Mouse (Mus musculus): ENCODE measurements around the gene Slc12a5. TPM values are rescaled to one million over a fixed set of nuclear protein-coding genes. Genes with fewer than 3 reads are reported as not detected.

Gene Slc12a5
- total RNA-seq, 2 experiments from 2014 or later: 538 to 565 TPM

GRCm38 (mm10) chr2:164942692-164943290 lies 17.8 kb upstream of the Slc12a5 start:
- no peak for DNase-seq (ENCODE audit: low spot score in 2 of 2)

GRCm38 (mm10) chr2:164947506-164947905 lies 13.1 kb upstream of the Slc12a5 start:
- DNase-seq (ENCODE audit: low spot score in 2 of 2): no peak

GRCm38 (mm10) chr2:164947930-164948329 lies 12.7 kb upstream of the Slc12a5 start:
- no peak for DNase-seq (ENCODE audit: low spot score in 2 of 2)

GRCm38 (mm10) chr2:164948962-164949361 lies 11.6 kb upstream of the Slc12a5 start:
- DNase-seq (ENCODE audit: low spot score in 2 of 2): no peak

DNA sequence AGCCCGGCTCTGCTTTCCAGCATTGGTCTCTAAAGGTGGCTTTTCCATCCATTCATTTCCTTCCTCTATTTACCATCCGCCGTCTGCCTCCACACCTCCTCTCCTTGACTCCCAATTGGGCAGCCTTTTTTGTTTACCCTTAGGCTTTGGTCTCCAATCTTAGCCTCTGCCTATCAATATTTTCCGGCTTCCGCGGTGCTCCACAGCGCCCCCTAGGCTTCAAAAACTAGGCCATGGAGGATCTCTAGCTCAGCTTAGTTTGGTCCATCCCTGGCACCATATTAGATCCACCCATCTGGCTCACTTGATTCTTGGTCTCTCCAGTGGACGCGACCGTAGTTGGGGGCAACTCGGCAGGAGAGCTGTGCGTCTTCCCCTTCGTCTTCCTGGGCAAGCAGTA lies 10.1 kb upstream of the Slc12a5 start:
- DNase-seq (ENCODE audit: low spot score in 2 of 2): no peak

DNA sequence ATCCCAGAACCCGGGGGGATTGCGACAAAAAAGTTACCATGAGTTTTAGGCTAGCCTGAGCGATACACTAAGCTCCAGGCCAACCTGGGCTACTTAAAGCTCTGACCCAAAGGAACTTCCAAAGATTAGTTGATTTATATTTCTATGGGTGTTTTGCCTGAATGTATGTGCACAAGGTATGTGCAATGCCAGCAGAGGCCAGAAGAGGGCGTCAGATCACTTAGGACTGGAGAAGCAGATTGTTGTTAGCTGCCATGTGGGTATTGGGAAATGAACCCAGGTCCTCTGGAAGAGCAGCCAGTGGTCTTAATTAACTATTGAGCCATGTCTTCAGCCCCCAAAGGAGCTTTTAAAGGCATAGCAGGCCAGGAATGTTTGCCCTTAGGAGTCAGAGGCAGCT lies 8.9 kb upstream of the Slc12a5 start:
- no peak for DNase-seq (ENCODE audit: low spot score in 2 of 2)

GRCm38 (mm10) chr2:164952448-164952847 lies 8.2 kb upstream of the Slc12a5 start:
- DNase-seq (ENCODE audit: low spot score in 2 of 2): no peak

DNA sequence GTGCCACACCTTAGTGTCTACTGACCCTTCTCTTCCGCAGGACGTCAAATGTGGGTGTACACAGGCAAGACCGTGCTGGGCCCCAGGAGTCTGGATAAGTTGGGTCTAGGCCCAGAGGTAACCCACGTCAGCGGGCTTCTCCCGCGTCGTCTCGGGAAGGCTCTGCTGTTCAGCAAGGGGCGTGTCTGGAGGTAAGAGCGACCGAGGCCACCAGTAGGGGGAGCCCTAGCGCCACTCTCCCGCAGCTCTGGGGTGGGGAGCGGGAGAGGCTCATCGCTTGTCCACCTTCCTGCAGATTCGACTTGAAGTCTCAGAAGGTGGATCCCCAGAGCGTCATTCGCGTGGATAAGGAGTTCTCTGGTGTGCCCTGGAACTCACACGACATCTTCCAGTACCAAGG lies 7.4 kb upstream of the Slc12a5 start:
- DNase-seq (ENCODE audit: low spot score in 2 of 2): peak; percentile 88 to 90

- no peak for DNase-seq (ENCODE audit: low spot score in 2 of 2)
Observed at GRCm38 (mm10) chr2:164955725-164956124, 4.9 kb upstream of the Slc12a5 start.

DNA sequence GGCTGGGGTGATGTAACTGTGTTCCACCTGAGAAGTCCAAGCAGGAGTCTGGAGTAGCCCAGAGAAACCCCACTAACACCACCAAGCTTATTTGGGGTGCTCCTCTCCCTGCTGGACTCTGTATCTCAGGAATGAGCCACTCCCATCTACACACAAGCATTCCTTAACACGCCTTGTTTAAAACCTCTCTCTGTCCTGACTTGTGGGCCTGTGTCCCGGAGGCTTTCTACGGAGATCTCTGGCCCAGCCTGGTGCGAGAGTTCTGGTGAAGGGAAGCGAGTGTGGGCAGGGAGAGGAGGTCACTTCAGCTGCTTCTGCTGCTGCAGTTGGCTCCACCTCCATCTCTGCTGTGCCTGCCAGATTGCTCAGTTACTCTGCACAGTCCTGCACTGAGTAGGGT lies 4.4 kb upstream of the Slc12a5 start:
- DNase-seq (ENCODE audit: low spot score in 2 of 2): no peak

DNA sequence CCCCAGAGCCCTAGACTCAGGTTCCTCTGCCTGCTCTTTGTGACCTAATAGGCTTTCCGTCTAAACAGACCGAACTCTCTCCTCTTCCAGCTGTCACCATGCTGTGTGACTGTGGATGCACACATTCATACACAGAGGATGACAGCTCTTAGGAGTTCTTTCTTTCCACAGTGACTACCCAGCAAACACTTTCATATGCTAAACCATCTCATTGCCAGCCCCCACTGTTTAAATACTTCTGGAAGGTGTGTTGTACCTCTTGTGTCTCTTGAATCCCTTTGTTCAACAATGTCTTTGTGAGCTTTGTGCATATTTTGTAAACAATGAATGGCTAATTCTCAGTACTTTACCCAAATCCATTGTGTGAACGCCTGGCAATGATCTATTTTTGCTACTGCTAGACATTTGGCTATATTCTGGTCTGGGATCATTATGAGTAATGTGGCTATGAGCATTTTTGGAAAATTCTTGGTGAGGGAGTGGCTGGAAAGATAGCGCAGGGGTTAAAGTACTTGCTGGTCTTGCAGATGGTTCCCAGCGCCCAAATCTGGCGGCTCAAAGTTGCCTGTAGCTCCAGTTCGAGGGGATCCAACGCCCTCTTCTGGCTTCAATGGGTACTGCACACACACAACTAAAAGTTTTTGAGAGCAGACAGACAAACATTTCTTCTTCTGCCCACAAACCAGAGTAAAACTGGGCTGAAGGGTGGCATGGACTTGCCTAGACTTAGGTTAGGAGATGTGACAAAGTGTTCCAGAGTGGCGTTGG lies 2.9 kb upstream of the Slc12a5 start:
- no peak for DNase-seq (ENCODE audit: low spot score in 2 of 2)

DNA sequence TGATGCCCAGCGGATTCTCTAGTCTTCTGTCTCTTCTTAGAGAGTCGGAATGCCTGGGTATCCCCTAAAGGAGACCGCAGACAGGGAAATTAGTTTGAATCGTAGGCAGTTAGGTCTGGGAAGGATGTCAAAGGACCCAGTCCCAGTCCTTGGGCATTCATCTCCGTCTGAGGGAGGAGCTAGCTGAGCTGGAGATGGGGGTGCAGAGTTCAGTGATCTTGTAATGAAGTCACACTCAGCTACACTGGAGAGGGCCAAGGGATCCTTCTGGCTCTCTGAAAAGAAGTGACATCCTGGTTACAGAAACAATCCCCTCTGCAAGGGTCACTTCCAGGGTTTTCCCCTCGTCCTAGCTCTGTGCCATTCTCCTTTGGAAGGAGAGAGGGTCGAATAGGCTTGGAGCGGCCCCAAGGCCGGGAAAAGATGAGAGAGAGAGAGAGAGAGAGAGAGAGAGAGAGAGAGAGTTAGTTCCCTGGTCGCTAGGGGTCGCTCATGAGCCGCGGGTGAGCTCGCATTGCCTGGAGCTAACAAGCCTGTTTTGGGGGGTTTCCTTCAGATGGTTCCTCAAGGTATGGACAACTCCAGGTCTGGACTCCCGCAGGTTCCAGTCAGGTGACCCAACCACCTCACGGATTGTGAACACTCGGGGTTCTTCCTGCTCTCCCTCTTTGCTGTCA lies 1.0 kb downstream of the Slc12a5 start:
- peak; percentile 80 to 88 for DNase-seq (ENCODE audit: low spot score in 2 of 2)

- no peak for DNase-seq (ENCODE audit: low spot score in 2 of 2)
Observed at GRCm38 (mm10) chr2:164962183-164962580, 1.6 kb downstream of the Slc12a5 start.

DNA sequence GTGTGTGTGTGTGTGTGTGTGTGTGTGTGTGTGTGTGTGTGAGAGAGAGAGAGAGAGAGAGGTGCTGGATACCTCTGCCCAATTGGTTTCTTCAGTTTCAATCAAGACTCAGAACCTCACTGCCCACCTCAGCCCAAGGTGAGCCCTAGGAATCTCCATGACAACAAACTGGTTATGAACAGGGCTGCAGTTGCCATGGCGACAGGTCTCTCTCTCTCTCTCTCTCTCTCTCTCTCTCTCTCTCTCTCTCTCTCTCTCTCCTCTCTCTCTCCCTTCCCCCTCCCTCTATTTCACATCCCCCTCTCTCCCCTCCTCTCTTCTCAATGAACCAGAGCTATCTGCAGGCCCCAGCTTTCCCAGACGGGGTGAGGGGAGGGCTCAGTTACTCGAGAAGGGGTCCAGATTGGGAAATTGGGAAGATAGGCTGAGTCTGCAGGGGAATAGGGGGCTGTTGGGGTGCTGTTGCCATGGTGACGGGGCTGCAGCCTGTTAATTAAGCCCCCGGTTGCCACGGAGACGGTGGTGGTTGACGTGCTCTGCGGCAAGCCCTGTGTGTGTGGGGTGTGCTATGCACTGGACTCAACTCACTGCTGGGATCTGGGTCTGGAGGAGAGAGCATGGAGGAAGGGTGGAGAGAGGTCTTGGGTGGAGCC lies 3.8 kb downstream of the Slc12a5 start:
- DNase-seq (ENCODE audit: low spot score in 2 of 2): peak; percentile 32 to 50

DNA sequence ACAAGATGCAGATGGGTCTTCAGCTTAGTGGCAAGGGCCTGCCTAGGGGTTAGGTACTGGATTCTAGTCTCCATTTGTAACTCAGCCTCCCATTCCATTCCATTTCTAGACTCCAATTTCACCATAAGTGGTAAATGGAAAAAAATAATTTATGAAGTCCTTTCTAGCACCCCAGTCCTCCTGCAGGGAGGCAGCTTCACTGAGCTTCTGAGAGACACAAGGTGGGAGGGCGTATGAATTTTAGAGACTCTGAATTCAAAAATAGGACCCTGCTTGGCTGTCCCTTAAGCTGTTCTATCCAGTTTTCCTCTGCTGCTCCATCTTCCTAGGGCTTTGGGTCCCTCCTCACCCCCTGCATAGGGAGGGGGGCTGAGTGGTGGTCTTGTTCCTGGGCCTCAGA lies 4.4 kb downstream of the Slc12a5 start:
- DNase-seq (ENCODE audit: low spot score in 2 of 2): no peak

GRCm38 (mm10) chr2:164966381-164966780 lies 5.8 kb downstream of the Slc12a5 start:
- DNase-seq (ENCODE audit: low spot score in 2 of 2): no peak

DNA sequence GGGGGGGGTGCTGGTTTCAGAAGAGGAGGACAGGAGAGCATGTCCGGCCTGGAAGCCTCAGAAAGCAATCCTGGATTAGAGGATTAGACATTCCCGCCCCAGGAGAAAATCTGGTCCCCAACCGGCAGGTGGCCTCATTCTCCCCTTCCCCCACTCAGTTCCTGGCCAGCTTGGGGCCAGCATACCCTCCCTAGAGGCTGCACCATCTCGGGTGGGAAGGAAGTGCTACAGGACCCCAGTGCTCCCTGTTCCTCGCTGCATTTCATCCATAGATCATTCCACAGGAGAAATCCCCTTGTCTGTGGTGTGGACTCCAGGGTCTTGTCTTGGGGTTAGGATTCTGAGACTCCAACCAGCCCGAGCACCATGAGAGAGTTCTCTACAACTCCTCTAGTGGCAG lies 6.6 kb downstream of the Slc12a5 start:
- DNase-seq (ENCODE audit: low spot score in 2 of 2): peak; percentile 32 to 52

DNA sequence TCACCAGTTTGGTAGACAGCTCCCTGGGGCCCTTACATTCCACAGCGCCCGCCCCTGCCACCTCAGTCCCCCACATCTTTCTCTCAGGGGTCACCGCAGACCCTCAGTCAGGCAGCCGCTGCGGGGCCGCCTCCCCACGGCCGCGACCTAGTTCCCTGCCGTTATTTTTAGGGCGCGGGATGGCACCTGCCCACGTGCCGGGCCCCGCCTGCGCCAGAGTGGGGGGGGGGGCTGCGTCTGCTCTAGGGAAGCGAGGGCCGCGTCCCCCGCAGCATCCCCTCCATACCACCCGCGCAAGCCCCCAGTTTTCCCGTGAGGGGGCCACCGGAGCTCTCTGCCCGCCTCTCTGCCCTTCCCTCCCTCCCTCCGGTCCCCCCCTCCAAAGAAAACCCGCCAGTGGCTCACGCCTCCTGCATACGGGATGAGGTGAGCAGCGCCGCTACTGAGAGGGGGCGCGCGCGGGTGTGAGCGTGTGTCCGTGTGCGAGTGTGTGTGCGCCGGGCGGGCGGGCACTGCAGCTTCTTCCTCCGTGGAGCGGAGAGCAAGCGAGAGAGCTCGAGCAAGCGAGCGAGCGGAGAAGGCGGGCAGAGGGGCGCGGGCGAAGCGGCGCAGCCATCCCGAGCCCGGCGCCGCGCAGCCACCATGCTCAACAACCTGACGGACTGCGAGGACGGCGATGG lies 7.3 kb downstream of the Slc12a5 start:
- peak; percentile 76 to 85 for DNase-seq (ENCODE audit: low spot score in 2 of 2)

GRCm38 (mm10) chr2:164968451-164968851 lies 7.8 kb downstream of the Slc12a5 start:
- DNase-seq (ENCODE audit: low spot score in 2 of 2): peak; percentile 54 to 62

DNA sequence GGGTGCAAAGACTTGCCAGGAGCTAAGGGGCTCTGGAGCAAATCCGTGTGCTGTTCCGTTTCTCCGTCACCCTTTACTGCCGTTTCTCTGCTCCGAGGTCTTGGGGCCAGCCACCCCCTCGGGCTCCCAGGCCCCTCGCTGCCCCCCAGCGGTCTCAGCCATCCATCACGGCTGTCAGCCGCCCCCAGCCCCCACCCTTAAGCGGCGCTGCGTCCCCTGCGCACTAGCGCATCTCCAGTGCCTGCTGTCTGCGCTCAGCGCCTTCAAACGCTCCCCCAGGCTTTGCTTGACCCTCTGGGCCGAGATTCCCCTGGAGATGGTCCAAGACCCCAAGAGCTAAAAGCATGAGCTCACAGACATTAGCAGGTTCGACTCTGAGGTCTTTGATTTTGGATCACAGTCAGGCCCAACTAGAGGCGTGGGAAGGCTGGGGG lies 8.8 kb downstream of the Slc12a5 start:
- peak; percentile 58 to 68 for DNase-seq (ENCODE audit: low spot score in 2 of 2)

DNA sequence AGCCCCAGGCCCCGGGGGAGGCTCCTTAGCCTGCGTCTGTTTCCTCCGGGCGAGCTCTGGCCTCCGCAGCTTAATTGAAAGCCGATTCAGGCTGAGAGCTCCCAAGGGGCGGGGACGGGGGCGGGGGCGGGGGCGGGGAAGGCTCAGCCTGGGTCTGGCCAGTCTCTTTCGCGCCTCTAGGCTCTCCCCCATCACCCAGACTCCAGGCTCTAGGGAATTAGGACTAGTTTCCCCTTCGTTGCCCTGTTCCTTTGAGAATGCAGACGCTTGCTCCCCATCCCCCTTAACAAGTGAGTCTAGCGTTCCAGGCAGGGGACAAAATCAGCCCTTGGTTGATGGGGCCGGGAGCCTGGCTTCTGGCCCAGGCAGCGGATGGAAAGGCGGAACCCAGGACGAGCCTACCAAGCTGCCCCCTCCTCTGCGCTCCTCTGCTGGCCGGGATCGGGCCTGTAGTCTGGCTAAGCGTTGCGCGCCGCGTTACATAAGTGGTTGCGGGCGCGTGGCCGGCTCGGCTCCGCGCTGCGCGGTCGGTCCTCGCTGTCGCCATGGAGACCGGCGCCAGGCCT lies 10.1 kb downstream of the Slc12a5 start:
- peak; percentile 74 to 84 for DNase-seq (ENCODE audit: low spot score in 2 of 2)

Data from left cerebral cortex, adult 18-20 months (tissue).